Mouse (Mus musculus) spleen, adult 2 months (tissue): ENCODE results near the gene Arhgap23. TPM values are rescaled to one million over a fixed set of nuclear protein-coding genes. Genes with fewer than 3 reads are reported as not detected.

Experiments
- DNase-seq, 2 experiments: peaks; one replicate each; pipeline versions ENCODE4 v3.0.0 to v3.0.0-alpha.2; 2012 to 2021; ENCODE audit warnings: low spot score in 2 of 2, low read depth in 1 of 2
- H3K27ac ChIP-seq: fragments of 200-500 bp; 2 replicates; pipeline ENCODE4 v1.5.1; 2012; ENCODE audit warnings: low read length, inconsistent platforms; ENCODE audit not compliant: insufficient read depth
- H3K27me3 ChIP-seq: fragments of 200-500 bp; 2 replicates; pipeline ENCODE4 v1.6.1; 2012; ENCODE audit warnings: mild to moderate bottlenecking, moderate library complexity, low read length, inconsistent platforms; ENCODE audit not compliant: control insufficient read depth, insufficient read depth
- H3K36me3 ChIP-seq: fragments of 200-500 bp; 2 replicates; pipeline ENCODE4 v1.6.1; 2012; ENCODE audit warnings: mild to moderate bottlenecking, low read length, inconsistent platforms; ENCODE audit not compliant: control insufficient read depth, insufficient read depth
- H3K4me1 ChIP-seq: fragments of 200-500 bp; 2 replicates; pipeline ENCODE4 v1.6.1; 2011; ENCODE audit warnings: inconsistent platforms; ENCODE audit not compliant: control insufficient read depth, insufficient read depth, insufficient read length
- H3K4me3 ChIP-seq: fragments of 200-500 bp; 2 replicates; pipeline ENCODE4 v1.5.1; 2011; ENCODE audit warnings: mild to moderate bottlenecking, inconsistent platforms; ENCODE audit not compliant: insufficient read depth, insufficient read length; ENCODE audit errors: extremely low read depth
- CTCF ChIP-seq: fragments of 200-500 bp; IDR thresholded peaks from 2 replicates; pipeline ENCODE4 v1.5.1; 2011; ENCODE audit warnings: mild to moderate bottlenecking, inconsistent platforms; ENCODE audit not compliant: insufficient read depth, insufficient read length, insufficient replicate concordance; ENCODE audit errors: extremely low read depth
- POLR2A ChIP-seq: fragments of 200-500 bp; IDR thresholded peaks from 2 replicates; pipeline ENCODE4 v1.6.1; 2011; ENCODE audit warnings: low read depth, low read length, inconsistent platforms
- WGBS: fragments of 180-500 bp; shearing (Covaris S2); methylation state at CpG from one replicate; pipeline ENCODE4 v1.1.7; 2018; 5-methylcytosine and 5-hydroxymethylcytosine counted together
- polyA plus RNA-seq: library from polyadenylated mRNA; depleted of rRNA; stranded (reverse); fragments of >200 nt; gene quantifications from 2 replicates; pipeline ENCODE4 v1.2.3, GENCODE M21; 2012

The Arhgap23 gene
- polyA plus RNA-seq, 1 experiment, result 39.7 TPM

DNA sequence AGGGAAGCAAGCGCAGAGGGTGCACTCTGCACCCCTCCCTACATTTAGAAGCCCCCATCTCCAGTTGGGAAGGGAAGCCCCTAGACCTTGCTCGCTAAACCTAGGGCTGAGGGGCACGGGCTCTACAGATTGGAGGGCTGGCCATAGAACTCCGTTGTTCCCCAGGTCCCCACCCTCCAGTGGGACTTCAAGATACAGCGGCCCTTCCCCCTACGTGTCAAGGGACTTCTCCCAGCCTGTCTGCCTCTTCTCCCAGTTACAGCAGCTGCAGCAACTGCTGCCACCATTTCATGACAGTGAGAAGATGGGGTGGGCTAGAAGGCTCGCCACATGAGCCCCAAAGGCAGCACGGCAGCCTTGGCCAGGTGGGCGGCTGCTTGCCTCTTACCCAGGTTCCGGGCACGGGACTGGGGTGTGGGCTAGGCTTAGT lies 10.6 kb upstream of the Arhgap23 start:
- no peak for TF ChIP-seq POLR2A
- no peak for TF ChIP-seq CTCF
- Histone ChIP-seq H3K4me3 (peak overlapping the region; percentile 53; the same call in 1 of the 2 replicates), H3K4me1 (peaks cover 16% of the 10 kb centered on the region; the same call in 1 of the 2 replicates), H3K27me3 (peaks cover 9% of the 10 kb centered on the region), H3K36me3 (no peaks in the 10 kb centered on the region), H3K27ac (no peak overlapping the region)
- DNase-seq, result no peak
- 3% methylated on average over 11 of the region's 11 CpGs for WGBS

DNA sequence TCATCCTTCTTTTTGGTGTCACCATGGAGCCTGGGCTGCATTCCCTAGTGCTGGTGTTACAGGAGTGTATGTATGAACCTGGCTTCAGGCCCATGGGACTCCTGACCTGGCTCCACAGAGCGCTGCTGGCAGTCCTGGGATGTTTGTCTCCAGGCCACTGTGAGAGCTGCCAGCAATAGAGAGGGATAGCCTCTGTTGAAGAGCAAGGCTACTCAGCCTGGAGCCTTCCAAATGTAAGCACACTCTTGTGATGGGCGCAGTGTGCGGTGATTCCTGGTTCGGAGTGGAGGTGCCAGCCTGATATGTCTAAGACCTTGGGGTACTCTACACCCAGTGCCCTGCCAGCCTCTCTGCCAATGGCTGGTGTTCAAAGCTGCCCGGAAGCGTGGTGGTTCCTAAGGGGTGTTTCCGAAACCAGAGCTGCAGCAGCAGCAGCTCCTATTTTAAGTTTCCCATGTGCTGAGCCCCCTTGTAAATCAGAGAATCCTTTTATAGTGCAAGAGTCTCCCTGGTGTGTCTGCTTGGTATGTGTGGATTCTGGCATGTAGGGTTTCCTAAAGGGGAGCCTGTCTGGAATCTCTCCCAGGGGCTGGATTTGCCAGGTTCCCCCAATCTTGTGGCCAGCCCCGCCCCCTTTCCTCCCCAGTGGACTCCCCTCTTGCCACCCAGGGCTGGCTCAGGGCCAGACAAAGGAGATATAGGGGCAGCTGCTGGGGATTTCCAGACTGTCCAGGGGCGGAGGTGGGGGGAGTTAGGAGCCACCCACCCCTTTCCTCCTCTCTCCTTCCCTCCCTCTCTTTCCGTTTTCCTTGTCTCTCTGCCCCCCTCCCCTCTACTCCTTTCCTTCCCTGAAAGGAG lies 9.0 kb upstream of the Arhgap23 start:
- Histone ChIP-seq H3K27ac (no peak overlapping the region), H3K27me3 (peaks cover 9% of the 10 kb centered on the region), H3K4me3 (no peak overlapping the region), H3K4me1 (peaks cover 14% of the 10 kb centered on the region; the same call in 1 of the 2 replicates), H3K36me3 (no peaks in the 10 kb centered on the region)
- DNase-seq, result no peak
- 71% methylated on average over 10 of the region's 10 CpGs for WGBS
- TF ChIP-seq POLR2A (no peak), CTCF (no peak)

DNA sequence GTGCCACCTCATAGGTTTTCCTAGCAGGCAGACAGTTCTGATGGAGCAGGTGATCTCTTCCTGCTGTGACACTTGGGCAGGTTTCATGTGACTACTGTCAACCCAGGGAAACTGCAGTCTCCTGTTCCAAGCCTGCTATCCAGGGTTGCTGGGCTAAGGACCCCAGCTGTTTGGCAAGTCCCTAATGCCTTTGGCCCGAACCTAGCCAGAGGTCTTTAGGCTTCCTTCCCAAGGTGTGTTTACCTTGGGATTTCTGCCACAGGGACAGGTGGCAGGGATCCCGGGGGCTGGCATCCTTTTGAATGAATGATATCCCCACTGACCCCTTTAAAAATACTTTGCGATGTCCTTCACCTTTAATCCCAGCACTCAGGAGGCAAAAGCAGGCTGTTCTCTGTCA lies 7.9 kb upstream of the Arhgap23 start:
- WGBS, result 80% methylated on average over 3 of the region's 3 CpGs
- H3K27me3 ChIP-seq, result peaks cover 9% of the 10 kb centered on the region
- no peak overlapping the region for H3K4me3 ChIP-seq
- TF ChIP-seq POLR2A (no peak), CTCF (no peak)
- DNase-seq, result no peak
- H3K4me1 ChIP-seq, result peaks cover 16% of the 10 kb centered on the region; the same call in 1 of the 2 replicates
- no peaks in the 10 kb centered on the region for H3K36me3 ChIP-seq
- H3K27ac ChIP-seq, result no peak overlapping the region

DNA sequence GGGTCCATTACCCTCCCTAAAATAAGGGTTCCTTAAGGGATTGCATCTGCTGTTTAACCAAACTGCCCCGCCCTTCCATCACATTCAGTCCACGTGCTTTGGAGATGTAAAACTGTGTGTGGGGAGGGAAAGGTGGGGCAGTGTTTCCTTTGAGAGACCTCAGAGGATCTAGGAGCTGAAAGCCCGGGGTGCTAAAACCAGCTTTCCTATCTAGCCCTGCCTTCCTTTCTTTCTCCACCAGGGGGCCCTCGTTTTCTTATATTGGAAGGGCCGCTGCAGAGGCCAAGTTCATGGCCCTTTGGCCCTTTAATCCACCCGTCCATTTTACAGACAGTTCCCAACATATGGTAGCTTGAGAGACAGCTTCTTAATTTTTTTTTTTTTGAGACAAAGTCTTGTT lies 7.2 kb upstream of the Arhgap23 start:
- TF ChIP-seq CTCF (peak; percentile 66; the same call in 1 of the 2 replicates), POLR2A (no peak)
- Histone ChIP-seq H3K4me3 (no peak overlapping the region), H3K27me3 (peaks cover 9% of the 10 kb centered on the region), H3K27ac (no peak overlapping the region), H3K36me3 (no peaks in the 10 kb centered on the region), H3K4me1 (peaks cover 16% of the 10 kb centered on the region; the same call in 1 of the 2 replicates)
- DNase-seq, result peak; percentile 44 to 75
- WGBS, result 5% methylated on average over 6 of the region's 6 CpGs

DNA sequence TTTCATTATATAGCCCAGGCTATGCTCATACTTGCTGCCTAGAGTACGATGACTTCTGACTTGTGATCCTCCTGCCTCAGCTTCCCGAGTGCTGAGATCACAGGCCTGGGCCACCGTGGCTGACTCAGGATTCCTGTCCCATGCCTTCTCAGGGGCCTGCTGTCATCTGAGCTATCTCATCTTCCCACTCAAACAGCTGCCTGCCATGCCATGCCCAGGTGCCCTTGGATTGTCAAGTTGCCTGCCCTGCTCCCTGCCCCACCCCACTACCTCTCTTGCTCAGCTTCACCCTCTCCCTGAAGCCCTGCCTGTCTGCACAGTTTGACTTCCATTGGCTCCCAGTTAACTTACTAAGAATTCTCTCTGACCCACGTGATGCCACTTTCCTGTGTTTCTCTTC lies 4.4 kb upstream of the Arhgap23 start:
- H3K36me3 ChIP-seq, result no peaks in the 10 kb centered on the region
- TF ChIP-seq POLR2A, result no peak
- TF ChIP-seq CTCF, result no peak
- WGBS, result 84% methylated on average over 4 of the region's 4 CpGs
- peaks cover 3% of the 10 kb centered on the region for H3K27me3 ChIP-seq
- no peak overlapping the region for H3K27ac ChIP-seq
- no peak overlapping the region for H3K4me3 ChIP-seq
- peaks cover 8% of the 10 kb centered on the region for H3K4me1 ChIP-seq
- DNase-seq, result no peak

DNA sequence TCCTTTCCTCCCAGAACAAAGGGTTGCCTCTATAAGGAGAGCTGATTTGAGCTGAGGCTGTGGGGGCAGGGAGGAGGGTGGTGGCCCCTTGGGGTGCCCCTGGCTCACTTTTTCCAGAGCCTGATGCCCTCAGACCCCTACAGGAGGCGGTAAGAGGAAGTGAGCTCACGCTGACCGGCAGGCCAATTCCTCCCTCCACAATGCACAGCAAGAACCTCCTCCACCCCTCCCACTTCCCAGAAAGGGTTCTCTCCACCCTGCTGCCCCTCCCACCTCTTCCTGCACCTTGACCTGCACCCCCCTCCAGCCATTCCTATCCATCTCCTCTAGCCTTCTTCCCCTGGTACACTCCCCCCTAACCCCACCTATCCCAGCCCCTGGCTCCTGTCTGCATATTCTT lies 3.2 kb upstream of the Arhgap23 start:
- peaks cover 5% of the 10 kb centered on the region for H3K27me3 ChIP-seq
- 10% methylated on average over 3 of the region's 3 CpGs for WGBS
- H3K27ac ChIP-seq, result no peak overlapping the region
- no peaks in the 10 kb centered on the region for H3K36me3 ChIP-seq
- TF ChIP-seq POLR2A, result no peak
- no peak for TF ChIP-seq CTCF
- H3K4me1 ChIP-seq, result peaks cover 5% of the 10 kb centered on the region
- no peak for DNase-seq
- H3K4me3 ChIP-seq, result no peak overlapping the region

DNA sequence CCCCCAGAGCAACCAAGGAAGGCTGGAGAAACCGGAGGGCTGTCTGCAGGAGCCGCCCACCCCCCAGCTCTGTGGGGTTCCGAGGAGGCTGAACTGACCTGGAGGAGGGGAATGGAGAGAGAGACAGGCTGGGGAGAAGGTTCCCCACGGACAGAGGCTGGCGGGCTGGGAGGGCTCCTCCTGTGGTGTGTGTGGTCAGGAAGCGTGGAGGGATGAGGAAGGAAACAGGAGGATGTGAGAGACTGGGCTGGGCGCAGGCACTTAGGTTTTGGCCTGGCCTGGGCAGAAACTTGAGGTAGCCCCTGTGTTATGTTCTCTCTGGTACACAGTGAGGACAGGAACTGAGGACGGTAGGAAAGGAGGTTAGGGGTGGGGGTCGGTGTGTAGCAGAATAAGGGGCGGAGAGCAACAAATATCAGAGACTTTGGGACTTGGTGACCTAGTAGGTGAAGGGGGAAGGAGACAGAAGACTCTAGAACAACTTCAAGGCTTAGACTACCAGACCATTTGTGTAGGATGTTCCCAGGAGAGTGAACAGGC lies 2.5 kb upstream of the Arhgap23 start:
- Histone ChIP-seq H3K27me3 (peaks cover 5% of the 10 kb centered on the region), H3K36me3 (no peaks in the 10 kb centered on the region), H3K27ac (no peak overlapping the region), H3K4me1 (peaks cover 5% of the 10 kb centered on the region), H3K4me3 (no peak overlapping the region)
- WGBS, result 45% methylated on average over 10 of the region's 10 CpGs
- DNase-seq, result no peak
- TF ChIP-seq POLR2A (no peak), CTCF (no peak)
